Mouse (Mus musculus) ES-E14 (cell line): ENCODE results near the gene Ctnna3. TPM values are rescaled to one million over a fixed set of nuclear protein-coding genes. Genes with fewer than 3 reads are reported as not detected.

Experiments used
- DNase-seq: peaks from one replicate; pipeline ENCODE4 v3.0.0-alpha.2; 2013; ENCODE audit warnings: low read depth, low spot score
- H3K27ac ChIP-seq: 2 replicates; pipeline ENCODE4 v1.5.1; 2012; ENCODE audit warnings: low read depth, mild to moderate bottlenecking, low read length, moderate library complexity, mixed read lengths; ENCODE audit not compliant: poor library complexity, insufficient read depth, severe bottlenecking
- H3K36me3 ChIP-seq: 2 replicates; pipeline ENCODE4 v1.6.1; 2012; ENCODE audit warnings: mild to moderate bottlenecking, low read length, moderate library complexity, mixed read lengths; ENCODE audit not compliant: control insufficient read depth, poor library complexity, insufficient read depth, severe bottlenecking
- H3K4me1 ChIP-seq, 2 experiments: fragments of 150-350 bp in 1 of 2; sonication (generic) in 1 of 2; 2 replicates each; pipeline ENCODE4 v1.6.1; 2012; ENCODE audit warnings: low read length in 2 of 2, mild to moderate bottlenecking in 1 of 2, mixed read lengths in 1 of 2; ENCODE audit not compliant: control insufficient read depth in 2 of 2, insufficient read depth in 2 of 2, poor library complexity in 1 of 2
- H3K4me3 ChIP-seq, 2 experiments: fragments of 150-350 bp in 1 of 2; sonication (generic) in 1 of 2; 2 replicates each; pipeline ENCODE4 v1.5.1; 2012; ENCODE audit warnings: low read length in 2 of 2, low read depth in 1 of 2, mild to moderate bottlenecking in 1 of 2, mixed read lengths in 1 of 2; ENCODE audit not compliant: insufficient read depth in 1 of 2, poor library complexity in 1 of 2, severe bottlenecking in 1 of 2
- H3K9ac ChIP-seq: 2 replicates; pipeline ENCODE4 v1.6.1; 2012; ENCODE audit warnings: low read depth, mild to moderate bottlenecking, low read length, mixed read lengths; ENCODE audit not compliant: poor library complexity, insufficient read depth, severe bottlenecking
- H3K9me3 ChIP-seq: fragments of 150-350 bp; sonication (generic); 2 replicates; pipeline ENCODE4 v1.6.1; 2012; ENCODE audit warnings: low read depth, mild to moderate bottlenecking, low read length; ENCODE audit not compliant: control insufficient read depth, insufficient read depth
- CHD2 ChIP-seq: IDR thresholded peaks from 2 replicates; pipeline ENCODE4 v1.6.1; 2014; ENCODE audit warnings: mild to moderate bottlenecking, low read depth, low read length, inconsistent platforms
- HCFC1 ChIP-seq: IDR thresholded peaks from 2 replicates; pipeline ENCODE4 v1.6.1; 2012; ENCODE audit warnings: low read length, inconsistent platforms, borderline replicate concordance; ENCODE audit not compliant: insufficient read depth
- MAFK ChIP-seq: IDR thresholded peaks from 2 replicates; pipeline ENCODE4 v1.6.1; 2014; ENCODE audit warnings: mild to moderate bottlenecking, low read depth, low read length, inconsistent platforms; ENCODE audit not compliant: insufficient read depth
- ZC3H11A ChIP-seq: IDR thresholded peaks from 2 replicates; pipeline ENCODE4 v1.6.1; 2012; ENCODE audit warnings: low read depth, mild to moderate bottlenecking, inconsistent platforms, low read length, borderline replicate concordance
- ZNF384 ChIP-seq: IDR thresholded peaks from 2 replicates; pipeline ENCODE4 v1.6.1; 2012; ENCODE audit warnings: low read depth, low read length, inconsistent platforms
- in situ Hi-C, 2 experiments: fragments of 600-800 bp; cut with MboI; formaldehyde crosslinking; loops; one replicate each; pipeline ENCODE4 v1.15.1; 2025; ENCODE audit warnings: low sequenced_read_pairs in 2 of 2, inconsistent platforms in 1 of 2; ENCODE audit not compliant: unreplicated experiment in 2 of 2
- total RNA-seq: library from RNA; depleted of rRNA; stranded (reverse); fragments of 300-350 nt; gene quantifications from 2 replicates; pipeline ENCODE4 v1.2.3, GENCODE M21; 2012

The Ctnna3 gene
- total RNA-seq, 1 experiment: not detected

GRCm38 (mm10) chr10:64049946-64050345 lies 620.0 kb downstream of the Ctnna3 start:
- no peak for DNase-seq
- no peak overlapping the region for H3K9ac ChIP-seq
- H3K36me3 ChIP-seq: no peaks in the 10 kb centered on the region
- H3K27ac ChIP-seq: no peak overlapping the region
- no peaks in the 10 kb centered on the region for H3K9me3 ChIP-seq
- no peaks in the 10 kb centered on the region for H3K4me1 ChIP-seq
- H3K4me3 ChIP-seq: no peak overlapping the region
- no peak for TF ChIP-seq HCFC1
- no peak for TF ChIP-seq CHD2
- no peak for TF ChIP-seq ZC3H11A
- no peak for TF ChIP-seq ZNF384
- TF ChIP-seq MAFK: no peak
- in situ Hi-C loops: no loop called here

DNA sequence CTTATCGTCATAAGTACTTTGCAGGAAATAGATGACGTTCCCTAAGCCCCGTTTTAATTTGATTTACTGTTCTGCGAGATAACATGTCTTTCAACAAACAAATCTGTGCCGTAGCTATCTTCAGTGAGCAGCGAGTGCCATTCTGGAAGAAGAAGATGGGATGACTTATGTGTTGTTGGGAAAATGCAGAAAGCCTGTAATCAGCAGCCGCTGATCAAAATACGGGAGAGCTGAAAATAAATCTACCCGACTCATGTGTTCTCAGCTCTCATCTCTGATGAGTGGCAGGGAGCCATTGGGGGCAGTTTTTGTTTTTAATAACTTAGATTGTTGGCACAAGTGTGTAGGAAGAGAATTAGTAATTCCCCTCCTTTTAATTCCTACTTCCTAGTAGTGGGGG lies 633.8 kb downstream of the Ctnna3 start:
- TF ChIP-seq CHD2 (no peak), HCFC1 (no peak)
- Histone ChIP-seq H3K4me3 (no peak overlapping the region), H3K36me3 (no peaks in the 10 kb centered on the region), H3K9me3 (no peaks in the 10 kb centered on the region), H3K27ac (no peak overlapping the region), H3K9ac (no peak overlapping the region), H3K4me1 (no peaks in the 10 kb centered on the region)
- no peak for DNase-seq
- in situ Hi-C loops: no loop called here

- Histone ChIP-seq H3K36me3 (no peaks in the 10 kb centered on the region), H3K4me1 (no peaks in the 10 kb centered on the region), H3K9me3 (no peaks in the 10 kb centered on the region), H3K27ac (no peak overlapping the region), H3K9ac (no peak overlapping the region), H3K4me3 (no peak overlapping the region)
- in situ Hi-C loops: no loop called here
- no peak for DNase-seq
- no peak for TF ChIP-seq ZC3H11A
- no peak for TF ChIP-seq ZNF384
- TF ChIP-seq MAFK: no peak
- no peak for TF ChIP-seq HCFC1
- no peak for TF ChIP-seq CHD2
These were observed 646.0 kb downstream of the Ctnna3 start for GRCm38 (mm10) chr10:64075944-64076343.

- no peak overlapping the region for H3K4me3 ChIP-seq
- no peak overlapping the region for H3K9ac ChIP-seq
- no peak for DNase-seq
- H3K9me3 ChIP-seq: no peaks in the 10 kb centered on the region
- H3K4me1 ChIP-seq: no peaks in the 10 kb centered on the region
- in situ Hi-C loops: no loop called here
- TF ChIP-seq ZNF384 (no peak), HCFC1 (no peak), ZC3H11A (no peak), MAFK (no peak), CHD2 (no peak)
- no peaks in the 10 kb centered on the region for H3K36me3 ChIP-seq
- no peak overlapping the region for H3K27ac ChIP-seq
These were observed 646.6 kb downstream of the Ctnna3 start for GRCm38 (mm10) chr10:64076410-64077052.

DNA sequence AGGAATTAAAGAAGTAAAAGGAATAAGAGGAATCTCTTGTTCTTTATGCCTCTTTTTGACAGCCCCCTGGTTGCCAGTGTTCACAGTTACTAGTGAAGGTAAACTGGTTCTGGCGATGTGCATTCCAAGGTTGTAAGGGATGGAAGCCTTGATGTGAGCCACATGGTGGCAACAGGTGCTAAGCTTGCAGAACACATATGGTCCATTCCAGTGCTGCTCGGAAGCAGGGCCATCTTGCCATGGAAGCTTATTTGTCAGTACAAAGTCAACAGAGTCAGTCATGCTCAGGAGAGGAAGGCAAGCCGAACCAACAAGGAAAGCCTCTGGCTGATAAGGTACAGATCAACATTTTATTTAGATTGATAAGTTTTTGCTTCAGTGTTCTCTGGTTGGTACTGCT lies 652.4 kb downstream of the Ctnna3 start:
- no peaks in the 10 kb centered on the region for H3K36me3 ChIP-seq
- in situ Hi-C loops: loop anchor here in 1 of 2 experiments (10.0 kb wide), 1 partner anchor 322 kb away; no protein-coding TSS in a partner anchor
- no peak for DNase-seq
- no peak overlapping the region for H3K4me3 ChIP-seq
- H3K27ac ChIP-seq: no peak overlapping the region
- no peaks in the 10 kb centered on the region for H3K4me1 ChIP-seq
- no peak for TF ChIP-seq MAFK
- TF ChIP-seq ZNF384: no peak
- no peaks in the 10 kb centered on the region for H3K9me3 ChIP-seq
- H3K9ac ChIP-seq: no peak overlapping the region
